Mouse (Mus musculus): ENCODE results near the gene Nhlrc2.

Gene Nhlrc2

GRCm38 (mm10) chr19:56589008-56589407, 40.9 kb downstream of the Nhlrc2 start:
- POLR2A ChIA-PET: no interaction called here

GRCm38 (mm10) chr19:56589455-56589854, 41.4 kb downstream of the Nhlrc2 start:
- ChIA-PET POLR2A (no interaction called here), CTCF (interaction anchor here in 2 of 4 experiments (0.6 to 0.7 kb wide), 2 partner anchors 186 to 231 kb away, joined by 3 to 4 read pairs; no protein-coding TSS in a partner anchor)

More at GRCm38 (mm10) chr19:56589008-56589407, 40.9 kb downstream of the Nhlrc2 start:
- CTCF ChIA-PET: interaction anchor here in 2 of 4 experiments (0.6 to 0.7 kb wide), 2 partner anchors 187 to 230 kb away, joined by 3 to 4 read pairs; no protein-coding TSS in a partner anchor

DNA sequence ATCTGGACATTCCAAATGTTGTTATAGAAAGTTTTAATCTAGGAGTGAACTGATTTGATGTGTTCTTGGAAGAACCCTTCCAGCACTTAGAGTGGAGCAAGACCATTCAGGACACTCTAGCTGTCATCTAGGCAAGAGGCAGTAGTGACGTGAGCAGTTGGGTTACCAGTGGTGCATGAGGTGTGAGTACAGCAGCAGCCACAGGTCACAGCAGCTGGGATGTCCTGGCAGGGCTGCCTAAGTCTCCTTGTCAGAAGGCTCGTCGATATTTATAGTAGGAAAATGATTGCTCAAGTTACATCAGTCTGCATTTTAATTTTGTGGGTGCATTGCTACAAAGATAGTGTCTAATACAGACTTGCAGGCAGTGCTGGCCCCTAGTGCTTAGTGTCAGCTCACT, 42.2 kb downstream of the Nhlrc2 start:
- CTCF ChIA-PET: no interaction called here
- POLR2A ChIA-PET: no interaction called here

GRCm38 (mm10) chr19:56592472-56592871, 44.4 kb downstream of the Nhlrc2 start:
- ChIA-PET POLR2A (interaction anchor here in 1 of 4 experiments (1.2 to 1.6 kb wide), 3 partner anchors 10 to 68 kb away, joined by 3 to 4 read pairs (median 4); no protein-coding TSS in a partner anchor), CTCF (no interaction called here)

- CTCF ChIA-PET: interaction anchor here in 1 of 4 experiments (0.6 kb wide), 1 partner anchor 50 kb away, joined by 3 read pairs; no protein-coding TSS in a partner anchor
- POLR2A ChIA-PET: interaction anchor here in 1 of 4 experiments (0.7 kb wide), 1 partner anchor 24 kb away, joined by 3 read pairs; no protein-coding TSS in a partner anchor
Observed at GRCm38 (mm10) chr19:56599996-56600395, 51.9 kb downstream of the Nhlrc2 start.

GRCm38 (mm10) chr19:56600797-56601196, 52.7 kb downstream of the Nhlrc2 start:
- ChIA-PET CTCF (interaction anchor here in 1 of 4 experiments (0.6 kb wide), 1 partner anchor 51 kb away, joined by 3 read pairs; no protein-coding TSS in a partner anchor), POLR2A (interaction anchor here in 1 of 4 experiments (0.6 to 0.7 kb wide), 2 partner anchors 23 to 1045 kb away, joined by 3 to 4 read pairs; no protein-coding TSS in a partner anchor)

GRCm38 (mm10) chr19:56601901-56602347, 53.9 kb downstream of the Nhlrc2 start:
- CTCF ChIA-PET: no interaction called here
- POLR2A ChIA-PET: no interaction called here

DNA sequence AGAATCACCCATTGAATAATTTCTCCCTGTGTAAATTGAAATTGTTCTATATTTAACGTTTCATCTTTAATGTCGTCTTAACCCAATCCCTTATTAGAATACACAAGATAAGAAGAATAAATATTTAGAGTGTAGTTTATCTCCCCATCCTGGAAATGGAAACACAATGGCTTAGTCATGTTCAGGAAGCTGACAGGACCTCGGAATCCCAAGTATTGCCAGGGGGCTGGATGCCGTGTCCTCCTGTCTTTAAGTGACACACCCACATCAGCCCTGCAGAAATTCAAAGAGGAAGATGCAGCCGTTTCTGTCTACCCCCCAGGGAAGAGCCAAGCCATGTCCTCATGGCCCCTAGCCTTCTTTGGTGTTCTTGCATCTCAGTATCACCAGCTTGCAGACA, 60.9 kb downstream of the Nhlrc2 start:
- POLR2A ChIA-PET: interaction anchor here in 1 of 4 experiments (1.0 kb wide), 1 partner anchor 11 kb away, joined by 4 read pairs; no protein-coding TSS in a partner anchor
- CTCF ChIA-PET: interaction anchor here in 1 of 4 experiments (0.5 kb wide), 1 partner anchor 62 kb away, joined by 4 read pairs; no protein-coding TSS in a partner anchor

GRCm38 (mm10) chr19:56614131-56614530, 66.1 kb downstream of the Nhlrc2 start:
- POLR2A ChIA-PET: no interaction called here
- CTCF ChIA-PET: interaction anchor here in 1 of 4 experiments (0.7 kb wide), 1 partner anchor 262 kb away, joined by 3 read pairs; no protein-coding TSS in a partner anchor

GRCm38 (mm10) chr19:56618845-56619244, 70.8 kb downstream of the Nhlrc2 start:
- CTCF ChIA-PET: no interaction called here
- POLR2A ChIA-PET: interaction anchor here in 2 of 4 experiments (0.5 to 1.7 kb wide), 3 partner anchors 10 to 877 kb away, joined by 3 to 6 read pairs (median 4); partner anchors contain the start of gene Tcf7l2 (in 1 of the 2)

DNA sequence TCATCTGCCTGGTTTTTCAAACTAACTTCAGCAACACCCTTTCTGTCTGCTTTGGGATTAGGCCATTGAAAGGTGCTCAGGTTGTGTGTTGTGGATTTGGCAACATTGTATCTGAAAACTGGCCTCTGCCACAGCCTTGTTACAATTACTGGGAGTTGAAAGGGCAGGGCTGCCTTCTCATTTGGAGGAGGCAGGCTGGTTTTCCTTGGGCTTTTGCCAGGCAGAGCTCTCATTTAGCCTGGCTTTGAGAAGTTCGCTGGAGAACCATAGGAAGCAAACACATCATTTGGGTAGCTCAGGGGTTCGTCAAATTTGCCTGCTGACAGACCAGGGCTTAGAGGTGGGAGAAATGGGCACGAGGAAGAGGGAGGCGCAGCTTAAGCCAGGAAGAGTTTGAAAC, 71.5 kb downstream of the Nhlrc2 start:
- ChIA-PET CTCF (interaction anchor here in 1 of 4 experiments (0.6 kb wide), 1 partner anchor 35 kb away, joined by 3 read pairs; no protein-coding TSS in a partner anchor), POLR2A (interaction anchor here in 2 of 4 experiments (0.5 to 1.7 kb wide), 3 partner anchors 11 to 878 kb away, joined by 3 to 6 read pairs (median 4); partner anchors contain the start of gene Tcf7l2 (in 1 of the 2))

DNA sequence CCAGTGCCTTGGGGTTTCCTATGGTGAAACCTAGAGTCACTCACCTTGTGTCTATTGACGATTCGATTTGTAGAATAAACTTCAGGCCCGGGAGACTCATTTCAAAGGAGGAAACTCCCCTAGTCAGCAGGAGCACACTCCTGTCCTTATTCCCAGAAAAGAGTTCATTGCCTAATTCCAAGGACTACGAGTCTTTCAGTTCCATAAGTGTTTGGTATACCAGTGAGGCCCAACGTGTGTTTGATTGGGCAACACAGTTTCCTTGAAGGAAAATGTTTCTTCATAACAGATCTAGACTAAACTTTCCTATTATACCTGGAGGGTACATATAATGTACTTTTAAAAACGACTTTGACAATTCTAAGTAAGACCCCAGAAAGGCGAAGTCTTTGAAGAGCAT, 73.8 kb downstream of the Nhlrc2 start:
- ChIA-PET POLR2A (no interaction called here), CTCF (no interaction called here)

GRCm38 (mm10) chr19:56627881-56628472, 79.9 kb downstream of the Nhlrc2 start:
- CTCF ChIA-PET: interaction anchor here in 1 of 4 experiments (0.6 kb wide), 1 partner anchor 347 kb away, joined by 4 read pairs; no protein-coding TSS in a partner anchor

DNA sequence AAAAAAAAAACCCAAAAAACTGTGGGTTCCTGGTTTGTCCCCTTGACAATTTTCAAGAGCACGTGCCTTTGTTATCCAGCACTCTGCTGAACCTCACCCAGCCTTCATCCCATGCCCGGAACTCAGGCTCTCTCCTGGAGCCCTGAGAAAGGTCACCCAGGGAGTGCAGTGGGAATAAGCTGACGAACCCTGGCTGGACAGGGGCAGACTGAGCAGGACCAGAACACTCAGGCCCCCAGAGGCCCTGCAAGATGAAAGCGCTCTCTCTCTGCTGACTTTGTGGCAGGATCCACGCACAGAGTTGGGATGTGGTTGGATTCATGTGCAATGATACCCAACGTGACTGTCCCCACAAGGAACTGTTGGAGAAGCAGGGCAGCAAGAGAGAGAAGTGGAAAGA, 81.6 kb downstream of the Nhlrc2 start:
- CTCF ChIA-PET: interaction anchor here in 3 of 4 experiments (0.7 kb wide), 5 partner anchors 17 to 1240 kb away, joined by 4 to 8 read pairs (median 4); no protein-coding TSS in a partner anchor
- POLR2A ChIA-PET: interaction anchor here in 3 of 4 experiments (0.7 to 0.9 kb wide), 5 partner anchors 21 to 267 kb away, joined by 3 to 4 read pairs (median 4); no protein-coding TSS in a partner anchor

More at GRCm38 (mm10) chr19:56627881-56628472, 79.9 kb downstream of the Nhlrc2 start:
- POLR2A ChIA-PET: no interaction called here

DNA sequence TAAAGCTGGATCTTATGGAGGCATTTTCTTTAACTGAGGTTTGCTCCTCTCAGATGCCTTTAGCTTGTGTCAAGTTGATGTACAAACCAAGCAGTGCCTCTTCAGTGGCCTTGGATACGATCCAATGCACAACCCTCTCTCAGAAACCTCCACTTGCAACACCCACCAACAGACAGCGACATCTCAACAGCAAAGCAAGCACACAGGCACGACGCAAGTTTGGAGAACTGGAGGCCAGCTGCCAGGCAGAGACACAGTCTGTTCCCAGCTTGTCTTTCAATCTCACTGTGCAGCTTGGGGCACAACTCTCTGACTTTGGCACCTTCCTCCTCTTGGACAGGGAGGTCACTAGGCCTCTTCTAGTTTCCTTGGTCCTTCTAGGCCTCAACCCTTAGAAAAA, 83.0 kb downstream of the Nhlrc2 start:
- ChIA-PET POLR2A (interaction anchor here in 2 of 4 experiments (0.8 to 1.3 kb wide), 4 partner anchors 9 to 35 kb away, joined by 3 read pairs; no protein-coding TSS in a partner anchor), CTCF (no interaction called here)

DNA sequence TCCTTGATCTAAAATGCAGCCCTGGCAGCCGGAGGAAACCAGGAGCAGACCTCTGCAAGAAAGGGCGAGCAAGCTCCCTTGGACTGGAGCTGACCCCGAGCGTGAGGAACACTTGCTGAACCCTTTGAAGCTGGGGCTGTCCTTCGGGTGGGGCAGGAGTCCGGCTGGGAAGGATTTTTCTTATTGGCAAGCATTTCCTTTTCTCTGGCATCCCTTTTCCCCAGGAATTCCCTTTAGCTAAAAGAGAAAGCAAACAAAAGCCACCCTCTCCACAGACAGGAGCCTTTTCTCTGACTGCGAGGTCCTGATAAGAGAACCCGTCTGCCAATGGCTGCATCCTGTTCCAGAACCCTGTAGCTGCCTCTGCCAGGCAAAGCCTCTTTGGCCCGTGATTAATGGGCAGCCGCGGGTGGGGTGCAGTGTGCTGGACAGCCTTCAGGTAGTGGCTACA, 83.4 kb downstream of the Nhlrc2 start:
- ChIA-PET CTCF (interaction anchor here in 1 of 4 experiments (0.6 kb wide), 1 partner anchor 500 kb away, joined by 3 read pairs; no protein-coding TSS in a partner anchor), POLR2A (interaction anchor here in 3 of 4 experiments (0.6 to 1.3 kb wide), 7 partner anchors 9 to 269 kb away, joined by 3 to 4 read pairs (median 3); no protein-coding TSS in a partner anchor)

DNA sequence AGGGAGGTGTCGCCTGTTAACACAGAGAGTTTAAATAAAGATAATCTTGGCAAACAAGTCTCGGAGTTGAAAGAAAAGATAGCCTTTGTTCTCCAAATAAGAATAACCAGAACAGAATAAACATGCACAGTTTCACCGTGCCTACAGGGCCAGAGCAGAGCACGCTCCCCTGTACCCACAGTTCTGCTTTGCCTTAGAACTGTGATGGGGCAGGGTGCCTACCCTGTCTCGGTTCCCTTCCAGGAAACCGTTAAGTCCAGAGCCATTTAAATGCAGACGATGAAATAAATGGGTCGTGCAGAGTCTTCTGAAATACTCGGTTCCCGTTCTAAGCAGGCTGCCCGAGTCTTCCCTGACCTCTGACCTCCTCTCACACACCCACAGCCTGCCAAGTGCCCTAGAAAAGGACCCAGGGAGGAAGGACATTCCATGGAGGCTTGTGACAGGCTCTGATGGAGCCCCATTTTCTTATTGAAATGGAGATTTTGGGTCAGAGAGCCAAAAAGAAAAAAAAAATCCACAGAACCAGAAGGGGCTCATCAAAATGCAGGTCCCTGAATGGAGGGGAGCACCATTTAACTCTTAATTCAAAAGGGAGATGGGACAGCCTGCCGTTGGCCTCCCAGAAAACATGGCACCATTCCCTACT, 89.1 kb downstream of the Nhlrc2 start:
- ChIA-PET POLR2A (interaction anchor here in 1 of 4 experiments (0.9 kb wide), 1 partner anchor 27 kb away, joined by 3 read pairs; no protein-coding TSS in a partner anchor), CTCF (no interaction called here)

- ChIA-PET CTCF (no interaction called here), POLR2A (interaction anchor here in 1 of 4 experiments (0.9 kb wide), 1 partner anchor 26 kb away, joined by 3 read pairs; no protein-coding TSS in a partner anchor)
Observed at GRCm38 (mm10) chr19:56637684-56638049, 89.6 kb downstream of the Nhlrc2 start.

Measured in embryonic stem cell, embryonic (primary cell).